Mouse (Mus musculus): ENCODE measurements at regions not wholly inside any gene's neighbourhood (a gene's known extent, or its start where the extent isn't known, plus 50 kb on each side); places are given as distances from the start of the nearest gene placed in this dataset.

- Histone ChIP-seq H3K36me3 (ENCODE audit: control insufficient read depth, insufficient read depth, low read length) (no peaks in the 10 kb centered on the region), H3K27ac (ENCODE audit: low read length) (no peak overlapping the region), H3K4me3 (ENCODE audit: low read length) (no peak overlapping the region), H3K4me2 (ENCODE audit: low read depth, low read length) (no peak overlapping the region), H3K27me3 (ENCODE audit: control insufficient read depth, insufficient read depth, low read depth, low read length) (no peaks in the 10 kb centered on the region), H3K9ac (ENCODE audit: low read length) (no peak overlapping the region), H3K4me1 (replicated peaks; ENCODE audit: control insufficient read depth, insufficient read depth, low read length) (0 out of 2 replicates have a peak, but pooled peaks cover 2% of the 10 kb centered on the region), H3K9me3 (ENCODE audit: control insufficient read depth, low read length) (no peaks in the 10 kb centered on the region)
- ATAC-seq (ENCODE audit: low read depth) = no peak
- WGBS = 74% methylated on average over 6 of the region's 6 CpGs
These were observed 127.0 kb downstream of the Csl start for GRCm38 (mm10) chr10:99632250-99632985.

- no peaks in the 10 kb centered on the region for H3K36me3 ChIP-seq (ENCODE audit: control insufficient read depth, insufficient read depth, low read length)
- no peak overlapping the region for H3K4me2 ChIP-seq (ENCODE audit: low read depth, low read length)
- H3K4me1 ChIP-seq (replicated peaks; ENCODE audit: control insufficient read depth, insufficient read depth, low read length) = no peaks in the 10 kb centered on the region
- no peak overlapping the region for H3K9ac ChIP-seq (ENCODE audit: low read length)
- 0 out of 2 replicates have a peak, but pooled peaks have one; percentile 34 for ATAC-seq (ENCODE audit: low read depth)
- H3K9me3 ChIP-seq (ENCODE audit: control insufficient read depth, low read length) = no peaks in the 10 kb centered on the region
- WGBS = 76% methylated on average over 4 of the region's 4 CpGs
- no peak overlapping the region for H3K27ac ChIP-seq (ENCODE audit: low read length)
- no peaks in the 10 kb centered on the region for H3K27me3 ChIP-seq (ENCODE audit: control insufficient read depth, insufficient read depth, low read depth, low read length)
- no peak overlapping the region for H3K4me3 ChIP-seq (ENCODE audit: low read length)
These were observed 123.7 kb downstream of the Csl start for GRCm38 (mm10) chr10:99635796-99636195.

- no peaks in the 10 kb centered on the region for H3K27me3 ChIP-seq (ENCODE audit: control insufficient read depth, insufficient read depth, low read depth, low read length)
- H3K36me3 ChIP-seq (ENCODE audit: control insufficient read depth, insufficient read depth, low read length) = no peaks in the 10 kb centered on the region
- no peak for ATAC-seq (ENCODE audit: low read depth)
- WGBS = 85% methylated on average over 7 of the region's 7 CpGs
- H3K27ac ChIP-seq (ENCODE audit: low read length) = no peak overlapping the region
- H3K9me3 ChIP-seq (ENCODE audit: control insufficient read depth, low read length) = no peaks in the 10 kb centered on the region
- H3K4me3 ChIP-seq (ENCODE audit: low read length) = no peak overlapping the region
- no peak overlapping the region for H3K4me2 ChIP-seq (ENCODE audit: low read depth, low read length)
- no peaks in the 10 kb centered on the region for H3K4me1 ChIP-seq (replicated peaks; ENCODE audit: control insufficient read depth, insufficient read depth, low read length)
- no peak overlapping the region for H3K9ac ChIP-seq (ENCODE audit: low read length)
These were observed 120.4 kb downstream of the Csl start for GRCm38 (mm10) chr10:99639022-99639421.

- Histone ChIP-seq H3K9me3 (ENCODE audit: control insufficient read depth, low read length) (no peaks in the 10 kb centered on the region), H3K27ac (ENCODE audit: low read length) (no peak overlapping the region), H3K4me2 (ENCODE audit: low read depth, low read length) (no peak overlapping the region), H3K36me3 (ENCODE audit: control insufficient read depth, insufficient read depth, low read length) (no peaks in the 10 kb centered on the region), H3K4me3 (ENCODE audit: low read length) (no peak overlapping the region), H3K4me1 (replicated peaks; ENCODE audit: control insufficient read depth, insufficient read depth, low read length) (no peaks in the 10 kb centered on the region), H3K9ac (ENCODE audit: low read length) (no peak overlapping the region), H3K27me3 (ENCODE audit: control insufficient read depth, insufficient read depth, low read depth, low read length) (no peaks in the 10 kb centered on the region)
- no peak for ATAC-seq (ENCODE audit: low read depth)
- 35% methylated on average over 5 of the region's 5 CpGs for WGBS
These were observed 120.0 kb downstream of the Csl start for GRCm38 (mm10) chr10:99639469-99639868.

- WGBS = 7% methylated on average over 11 of the region's 11 CpGs
- H3K4me3 ChIP-seq (ENCODE audit: low read length) = no peak overlapping the region
- H3K27me3 ChIP-seq (ENCODE audit: control insufficient read depth, insufficient read depth, low read depth, low read length) = no peaks in the 10 kb centered on the region
- H3K9me3 ChIP-seq (ENCODE audit: control insufficient read depth, low read length) = no peaks in the 10 kb centered on the region
- no peaks in the 10 kb centered on the region for H3K4me1 ChIP-seq (replicated peaks; ENCODE audit: control insufficient read depth, insufficient read depth, low read length)
- H3K27ac ChIP-seq (ENCODE audit: low read length) = no peak overlapping the region
- peak; percentile 84 for ATAC-seq (ENCODE audit: low read depth)
- H3K9ac ChIP-seq (ENCODE audit: low read length) = no peak overlapping the region
- no peaks in the 10 kb centered on the region for H3K36me3 ChIP-seq (ENCODE audit: control insufficient read depth, insufficient read depth, low read length)
- 0 out of 2 replicates have a peak overlapping the region, but pooled peaks have one; percentile 7 for H3K4me2 ChIP-seq (ENCODE audit: low read depth, low read length)
These were observed 117.7 kb downstream of the Csl start for GRCm38 (mm10) chr10:99641784-99642183.

- ATAC-seq (ENCODE audit: low read depth) = no peak
- no peak overlapping the region for H3K4me3 ChIP-seq (ENCODE audit: low read length)
These were observed 117.1 kb downstream of the Csl start for GRCm38 (mm10) chr10:99642201-99642827.

GRCm38 (mm10) chr10:99644981-99645380 lies 114.5 kb downstream of the Csl start:
- no peaks in the 10 kb centered on the region for H3K36me3 ChIP-seq (ENCODE audit: control insufficient read depth, insufficient read depth, low read length)
- H3K9me3 ChIP-seq (ENCODE audit: control insufficient read depth, low read length) = no peaks in the 10 kb centered on the region; the same call in 1 of the 2 replicates
- no peak for ATAC-seq (ENCODE audit: low read depth)
- WGBS = 53% methylated on average over 2 of the region's 2 CpGs
- H3K4me2 ChIP-seq (ENCODE audit: low read depth, low read length) = no peak overlapping the region
- no peaks in the 10 kb centered on the region for H3K4me1 ChIP-seq (replicated peaks; ENCODE audit: control insufficient read depth, insufficient read depth, low read length)
- H3K27ac ChIP-seq (ENCODE audit: low read length) = no peak overlapping the region
- no peak overlapping the region for H3K9ac ChIP-seq (ENCODE audit: low read length)
- H3K4me3 ChIP-seq (ENCODE audit: low read length) = no peak overlapping the region
- no peaks in the 10 kb centered on the region for H3K27me3 ChIP-seq (ENCODE audit: control insufficient read depth, insufficient read depth, low read depth, low read length)

More at GRCm38 (mm10) chr10:99642201-99642827, 117.1 kb downstream of the Csl start:
- H3K9ac ChIP-seq (ENCODE audit: low read length) = no peak overlapping the region
- H3K27me3 ChIP-seq (ENCODE audit: control insufficient read depth, insufficient read depth, low read depth, low read length) = no peaks in the 10 kb centered on the region
- H3K9me3 ChIP-seq (ENCODE audit: control insufficient read depth, low read length) = no peaks in the 10 kb centered on the region
- no peaks in the 10 kb centered on the region for H3K4me1 ChIP-seq (replicated peaks; ENCODE audit: control insufficient read depth, insufficient read depth, low read length)
- H3K4me2 ChIP-seq (ENCODE audit: low read depth, low read length) = 0 out of 2 replicates have a peak overlapping the region, but pooled peaks have one; percentile 7
- no peaks in the 10 kb centered on the region for H3K36me3 ChIP-seq (ENCODE audit: control insufficient read depth, insufficient read depth, low read length)
- 50% methylated on average over 4 of the region's 4 CpGs for WGBS
- H3K27ac ChIP-seq (ENCODE audit: low read length) = no peak overlapping the region

- H3K36me3 ChIP-seq (ENCODE audit: control insufficient read depth, insufficient read depth, low read length) = no peaks in the 10 kb centered on the region
- H3K4me1 ChIP-seq (replicated peaks; ENCODE audit: control insufficient read depth, insufficient read depth, low read length) = no peaks in the 10 kb centered on the region
- no peaks in the 10 kb centered on the region for H3K27me3 ChIP-seq (ENCODE audit: control insufficient read depth, insufficient read depth, low read depth, low read length)
- H3K9me3 ChIP-seq (ENCODE audit: control insufficient read depth, low read length) = no peaks in the 10 kb centered on the region; the same call in 1 of the 2 replicates
- no peak overlapping the region for H3K9ac ChIP-seq (ENCODE audit: low read length)
- H3K27ac ChIP-seq (ENCODE audit: low read length) = no peak overlapping the region
- 94% methylated on average over 1 of the region's 1 CpGs for WGBS
- H3K4me2 ChIP-seq (ENCODE audit: low read depth, low read length) = no peak overlapping the region
- ATAC-seq (ENCODE audit: low read depth) = no peak
- no peak overlapping the region for H3K4me3 ChIP-seq (ENCODE audit: low read length)
These were observed 107.4 kb downstream of the Csl start for GRCm38 (mm10) chr10:99652011-99652410.

GRCm38 (mm10) chr10:99654284-99654683 lies 105.2 kb downstream of the Csl start:
- ATAC-seq (ENCODE audit: low read depth) = no peak
- no peak overlapping the region for H3K4me3 ChIP-seq (ENCODE audit: low read length)
- H3K9me3 ChIP-seq (ENCODE audit: control insufficient read depth, low read length) = no peaks in the 10 kb centered on the region; the same call in 1 of the 2 replicates
- no peaks in the 10 kb centered on the region for H3K36me3 ChIP-seq (ENCODE audit: control insufficient read depth, insufficient read depth, low read length)
- no peaks in the 10 kb centered on the region for H3K27me3 ChIP-seq (ENCODE audit: control insufficient read depth, insufficient read depth, low read depth, low read length)
- no peak overlapping the region for H3K27ac ChIP-seq (ENCODE audit: low read length)
- H3K4me2 ChIP-seq (ENCODE audit: low read depth, low read length) = no peak overlapping the region
- H3K4me1 ChIP-seq (replicated peaks; ENCODE audit: control insufficient read depth, insufficient read depth, low read length) = no peaks in the 10 kb centered on the region
- no peak overlapping the region for H3K9ac ChIP-seq (ENCODE audit: low read length)
- 82% methylated on average over 4 of the region's 4 CpGs for WGBS

Data from lung, embryonic 16.5 days (tissue).